Mouse (Mus musculus): ENCODE results near the gene Dgkh.

- no peak for TF ChIP-seq CTCF (IDR thresholded peaks at IDR 0.05)
- peak; percentile 73 for TF ChIP-seq EP300 (IDR thresholded peaks at IDR 0.05)
Measured at GRCm38 (mm10) chr14:78684171-78684570, 48.4 kb downstream of the Dgkh start.

Measured in lung, postnatal 0 days (tissue).